13 mouse cellular contexts compared by ENCODE assay signal in the genomic region with DNA sequence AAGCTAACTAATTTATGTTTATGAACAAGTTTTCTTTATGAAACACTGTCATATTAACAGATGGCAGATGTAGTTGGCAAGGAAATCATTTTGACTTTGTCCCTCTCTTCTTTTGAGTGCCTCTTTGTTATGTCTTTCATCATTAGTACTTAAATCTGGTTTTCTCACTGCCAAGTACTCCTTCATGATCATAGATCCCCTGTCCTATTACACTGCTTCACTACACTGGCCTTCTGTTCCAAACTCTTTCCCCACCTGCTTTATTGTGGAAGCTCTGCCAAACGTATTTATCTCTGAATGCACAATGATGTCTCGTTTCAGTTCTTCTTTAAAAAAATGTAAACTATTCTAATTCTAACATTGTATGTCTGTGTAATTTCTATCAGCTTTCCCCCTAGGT.
"Had no signal": no experiment of that assay in that cellular context is flagged by ENCODE, and none has a peak within 500 bp of the region (broad histone marks: within the 10 kb centered on the region; RNA-seq: fewer than 3 reads in every experiment).

No protein-coding gene starts in this region.

- H3K9ac ChIP-seq: liver, embryonic 15.5 days; neural tube, embryonic 12.5 days had no signal

- DNase-seq: kidney, postnatal 10 days; kidney, postnatal 4 days; lung, adult 2 months; lung, postnatal 36 days; midbrain, embryonic 14.5 days; thymus, adult 18-20 months; thymus, postnatal 25 days had no signal

- H3K36me3 ChIP-seq: limb, embryonic 10.5 days; liver, embryonic 15.5 days; neural tube, embryonic 12.5 days had no signal

- H3K4me1 ChIP-seq: limb, embryonic 10.5 days; liver, embryonic 15.5 days; neural tube, embryonic 12.5 days had no signal

- ATAC-seq: lung, postnatal 0 days had no signal

- H3K9me3 ChIP-seq: limb, embryonic 10.5 days; liver, embryonic 15.5 days; neural tube, embryonic 12.5 days had no signal

- H3K27me3 ChIP-seq: liver, embryonic 15.5 days; neural tube, embryonic 12.5 days had no signal

- H3K27ac ChIP-seq: left cerebral cortex, adult 2 months; limb, embryonic 10.5 days; liver, embryonic 15.5 days; neural tube, embryonic 12.5 days had no signal

- H3K4me3 ChIP-seq: left cerebral cortex, adult 2 months; limb, embryonic 10.5 days; liver, embryonic 15.5 days; neural tube, embryonic 12.5 days had no signal

- H3K4me2 ChIP-seq: liver, embryonic 11.5 days; liver, embryonic 15.5 days; neural tube, embryonic 12.5 days had no signal
